Mouse (Mus musculus) embryonic facial prominence, embryonic 15.5 days (tissue): ENCODE measurements at regions not wholly inside any gene's neighbourhood (a gene's known extent, or its start where the extent isn't known, plus 50 kb on each side); places are given as distances from the start of the nearest gene placed in this dataset.

Experiments
- ATAC-seq: fragments of 200-750 bp; cut with Nextera tagmentation; 2 replicates; pipeline ENCODE4 v1.8.0; 2017; ENCODE audit warnings: low read depth, moderate TSS enrichment; ENCODE audit not compliant: insufficient number of reproducible peaks, low FRiP score, low TSS enrichment
- H3K27ac ChIP-seq: fragments of 300-500 bp; sonication (generic); replicated peaks from 2 replicates; pipeline ENCODE4 v1.5.1; 2015; ENCODE audit warnings: mild to moderate bottlenecking, inconsistent platforms
- H3K27me3 ChIP-seq: fragments of 300-500 bp; sonication (generic); 2 replicates; pipeline ENCODE4 v1.6.1; 2015; ENCODE audit warnings: inconsistent platforms
- H3K36me3 ChIP-seq: fragments of 300-500 bp; sonication (generic); 2 replicates; pipeline ENCODE4 v1.6.1; 2015; ENCODE audit warnings: mild to moderate bottlenecking, inconsistent platforms
- H3K4me1 ChIP-seq: fragments of 300-500 bp; sonication (generic); 2 replicates; pipeline ENCODE4 v1.6.1; 2015; ENCODE audit warnings: inconsistent platforms
- H3K4me2 ChIP-seq: fragments of 300-500 bp; sonication (generic); replicated peaks from 2 replicates; pipeline ENCODE4 v1.6.1; 2015; ENCODE audit warnings: mild to moderate bottlenecking, inconsistent platforms
- H3K4me3 ChIP-seq: fragments of 300-500 bp; sonication (generic); replicated peaks from 2 replicates; pipeline ENCODE4 v1.5.1; 2015; ENCODE audit warnings: mild to moderate bottlenecking, inconsistent platforms
- H3K9ac ChIP-seq: fragments of 300-500 bp; sonication (generic); 2 replicates; pipeline ENCODE4 v1.6.1; 2015; ENCODE audit warnings: inconsistent platforms
- H3K9me3 ChIP-seq: fragments of 300-500 bp; sonication (generic); replicated peaks from 2 replicates; pipeline ENCODE4 v1.6.1; 2016; ENCODE audit warnings: inconsistent platforms
- WGBS: fragments of 180-500 bp; shearing (Covaris S2); methylation state at CpG from one replicate; pipeline ENCODE4 v1.1.7; 2015; 5-methylcytosine and 5-hydroxymethylcytosine counted together

DNA sequence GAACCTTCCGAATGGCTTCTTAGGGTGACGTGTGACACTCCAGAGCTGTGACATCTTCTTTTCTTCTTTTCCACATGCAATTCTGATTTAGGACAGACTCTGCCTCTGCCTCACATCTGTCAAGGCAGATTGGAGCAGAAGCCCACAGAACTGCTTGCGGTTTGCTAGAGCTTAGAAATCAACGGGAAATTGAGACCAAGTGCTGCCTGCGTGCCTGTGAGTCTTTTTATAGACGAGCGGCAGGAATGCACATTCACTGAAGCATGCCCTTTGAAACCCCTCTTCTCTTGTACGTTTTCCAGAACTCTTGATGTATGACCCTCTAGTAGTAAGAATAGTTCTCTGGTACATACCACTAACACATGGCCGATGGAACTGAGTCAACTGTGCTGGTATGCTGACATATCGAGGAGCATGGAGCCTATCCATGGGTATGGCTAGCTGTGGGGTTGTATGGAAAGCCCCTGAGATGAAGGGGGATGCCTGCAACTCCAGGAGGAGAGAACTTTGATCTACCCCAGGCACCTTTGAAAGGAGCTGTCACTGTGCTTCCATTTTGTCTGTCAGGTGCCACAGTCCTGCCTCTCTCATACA is 552.2 kb upstream of the Adamts16 start:
- Histone ChIP-seq H3K27me3 (no peaks in the 10 kb centered on the region), H3K4me2 (no peak overlapping the region), H3K4me3 (no peak overlapping the region), H3K36me3 (no peaks in the 10 kb centered on the region), H3K4me1 (peaks cover 8% of the 10 kb centered on the region; the same call in 1 of the 2 replicates), H3K27ac (peak overlapping the region; percentile 39; the same call in 1 of the 2 replicates), H3K9ac (no peak overlapping the region), H3K9me3 (no peaks in the 10 kb centered on the region)
- ATAC-seq, result peak; percentile 70
- 41% methylated on average over 10 of the region's 10 CpGs for WGBS

DNA sequence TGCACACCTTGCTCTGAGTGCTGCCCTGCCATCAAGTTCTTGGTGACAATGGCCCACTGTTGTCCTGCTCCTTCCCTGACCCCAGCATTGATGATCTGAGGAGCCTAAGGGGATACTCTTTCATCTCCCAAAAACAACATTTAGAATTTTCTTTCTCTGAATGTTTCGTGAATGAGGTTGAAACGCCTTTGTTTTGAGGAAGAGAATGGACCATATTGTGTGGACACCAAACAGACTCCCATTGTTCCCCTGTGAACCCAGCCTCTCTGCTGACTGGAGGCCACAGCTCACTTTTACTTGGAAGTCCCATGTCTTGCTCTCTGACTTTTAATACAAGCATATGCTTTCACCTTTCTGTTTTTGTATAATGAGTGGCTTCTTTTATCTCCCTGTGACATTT is 537.0 kb upstream of the Adamts16 start:
- H3K36me3 ChIP-seq, result no peaks in the 10 kb centered on the region
- no peak overlapping the region for H3K4me3 ChIP-seq
- WGBS, result 44% methylated on average over 2 of the region's 2 CpGs
- no peak overlapping the region for H3K4me2 ChIP-seq
- H3K4me1 ChIP-seq, result peaks cover 2% of the 10 kb centered on the region; the same call in 1 of the 2 replicates
- H3K27me3 ChIP-seq, result no peaks in the 10 kb centered on the region
- ATAC-seq, result no peak
- no peak overlapping the region for H3K9ac ChIP-seq
- H3K9me3 ChIP-seq, result no peaks in the 10 kb centered on the region
- H3K27ac ChIP-seq, result no peak overlapping the region

DNA sequence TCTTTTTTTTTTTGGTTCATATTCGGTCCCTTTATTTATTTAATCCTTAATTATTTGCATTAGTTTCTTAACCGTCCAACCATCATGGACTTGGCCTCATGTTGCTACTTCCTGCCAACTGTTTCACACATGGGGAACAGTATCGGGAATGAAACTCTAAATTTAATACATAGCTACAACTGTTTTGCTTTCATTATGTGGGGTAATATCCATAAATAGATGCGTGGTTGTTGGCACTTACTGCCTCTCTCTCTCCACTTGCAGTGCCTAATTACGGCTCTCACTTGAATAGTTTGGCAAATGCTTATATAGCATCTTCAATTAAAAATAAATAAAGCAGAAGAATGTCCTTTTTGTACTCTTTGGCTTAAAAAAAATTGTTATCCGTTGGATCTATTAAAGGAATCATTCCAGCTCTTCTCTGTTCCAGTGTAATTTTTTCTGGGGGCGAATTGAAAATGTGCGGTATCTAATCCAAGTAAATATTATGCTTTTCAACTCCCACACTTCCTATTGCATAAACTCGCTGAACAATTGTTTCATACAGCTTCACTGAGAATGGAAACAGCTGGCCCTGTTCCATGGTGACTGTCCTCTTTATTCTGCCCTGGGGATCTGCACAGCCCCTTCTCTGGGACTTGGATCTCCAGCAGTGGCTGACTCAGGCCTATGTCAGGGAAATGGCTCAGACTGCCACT is 534.4 kb upstream of the Adamts16 start:
- WGBS, result 31% methylated on average over 9 of the region's 9 CpGs
- H3K36me3 ChIP-seq, result no peaks in the 10 kb centered on the region
- peak overlapping the region; percentile 25; the same call in 1 of the 2 replicates for H3K27ac ChIP-seq
- ATAC-seq, result 0 out of 2 replicates have a peak, but pooled peaks have one; percentile 47
- no peak overlapping the region for H3K4me3 ChIP-seq
- H3K4me1 ChIP-seq, result peaks cover 3% of the 10 kb centered on the region; the same call in 1 of the 2 replicates
- no peak overlapping the region for H3K4me2 ChIP-seq
- no peaks in the 10 kb centered on the region for H3K9me3 ChIP-seq
- H3K9ac ChIP-seq, result no peak overlapping the region
- no peaks in the 10 kb centered on the region for H3K27me3 ChIP-seq

DNA sequence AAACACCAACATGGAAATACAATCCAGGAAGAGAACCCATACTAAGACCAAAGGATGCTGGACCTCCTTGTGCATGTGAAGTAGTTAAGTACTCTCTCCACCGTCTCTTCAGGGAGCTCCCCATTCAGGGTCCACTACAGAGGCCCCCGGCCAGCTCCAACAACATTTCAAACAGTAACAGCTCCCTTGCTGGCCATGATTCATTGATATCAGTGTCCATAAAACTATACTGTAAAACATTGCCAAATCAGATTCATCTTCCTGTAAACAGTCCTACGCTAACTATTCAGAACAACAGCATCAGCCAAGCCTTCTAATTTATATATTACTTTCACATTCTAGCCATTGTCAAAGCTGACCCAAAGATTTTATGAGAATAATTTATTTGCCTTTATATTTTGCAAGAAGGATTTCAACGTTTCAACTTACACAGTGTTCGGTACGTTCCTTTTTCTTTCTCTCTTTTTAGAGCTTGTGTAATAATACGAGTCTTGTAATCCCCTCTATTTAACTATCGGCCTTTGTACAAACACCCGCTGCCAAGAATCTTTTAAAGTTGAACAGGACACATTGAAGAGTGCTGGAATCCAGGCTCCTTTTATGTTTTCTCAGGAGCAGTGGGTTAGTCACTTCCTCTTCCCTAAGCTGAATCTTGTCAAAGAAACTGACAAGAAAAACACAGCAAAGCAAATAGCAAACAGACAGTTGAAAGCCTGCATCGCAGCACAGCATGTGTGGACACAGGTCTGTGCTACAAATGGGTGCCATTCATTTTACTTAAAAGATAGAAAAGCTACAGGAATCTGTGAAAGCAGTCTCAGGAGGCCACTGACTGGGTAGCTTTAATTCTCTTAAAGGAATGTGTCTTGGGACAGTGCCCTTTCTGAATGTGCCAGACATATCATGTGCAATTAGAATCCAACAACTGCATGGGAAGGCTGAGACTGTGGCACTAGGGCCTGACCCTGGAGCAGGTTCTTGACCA is 531.4 kb upstream of the Adamts16 start:
- no peaks in the 10 kb centered on the region for H3K27me3 ChIP-seq
- H3K4me3 ChIP-seq, result no peak overlapping the region
- peaks cover 3% of the 10 kb centered on the region; the same call in 1 of the 2 replicates for H3K4me1 ChIP-seq
- 0 out of 2 replicates have a peak overlapping the region, but pooled peaks have one; percentile 34 for H3K27ac ChIP-seq
- no peak for ATAC-seq
- H3K9me3 ChIP-seq, result no peaks in the 10 kb centered on the region
- no peak overlapping the region for H3K9ac ChIP-seq
- 45% methylated on average over 10 of the region's 10 CpGs for WGBS
- H3K4me2 ChIP-seq, result no peak overlapping the region
- H3K36me3 ChIP-seq, result no peaks in the 10 kb centered on the region

- Histone ChIP-seq H3K9me3 (no peaks in the 10 kb centered on the region), H3K27me3 (no peaks in the 10 kb centered on the region), H3K4me2 (no peak overlapping the region), H3K4me3 (no peak overlapping the region), H3K9ac (no peak overlapping the region), H3K27ac (no peak overlapping the region), H3K36me3 (no peaks in the 10 kb centered on the region), H3K4me1 (peaks cover 3% of the 10 kb centered on the region; the same call in 1 of the 2 replicates)
- 78% methylated on average over 3 of the region's 3 CpGs for WGBS
- no peak for ATAC-seq
These were observed 528.2 kb upstream of the Adamts16 start for GRCm38 (mm10) chr13:71369832-71370231.

DNA sequence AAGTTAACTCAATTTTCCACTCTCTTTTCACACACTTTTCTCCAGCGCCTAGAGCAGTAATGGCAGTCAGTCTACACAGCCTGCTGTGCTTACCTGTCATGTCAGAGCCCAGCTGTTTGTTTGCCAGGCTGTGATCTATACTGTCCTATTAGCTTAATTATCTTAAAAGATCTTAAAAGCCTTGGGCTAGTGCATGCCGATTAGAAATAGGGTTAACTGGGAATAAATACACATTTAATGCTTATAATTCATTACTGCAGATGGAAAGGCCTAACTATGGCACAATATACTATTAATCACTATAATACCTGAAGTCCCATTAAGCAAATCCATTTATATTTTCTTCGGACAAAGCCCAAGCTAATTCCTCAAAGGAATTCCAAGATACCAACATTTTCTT is 523.6 kb upstream of the Adamts16 start:
- Histone ChIP-seq H3K4me3 (no peak overlapping the region), H3K9ac (no peak overlapping the region), H3K4me1 (no peaks in the 10 kb centered on the region), H3K27ac (no peak overlapping the region), H3K4me2 (no peak overlapping the region), H3K9me3 (no peaks in the 10 kb centered on the region), H3K36me3 (no peaks in the 10 kb centered on the region), H3K27me3 (no peaks in the 10 kb centered on the region; the same call in 1 of the 2 replicates)
- 70% methylated on average over 3 of the region's 3 CpGs for WGBS
- ATAC-seq, result no peak

- no peak overlapping the region for H3K9ac ChIP-seq
- no peaks in the 10 kb centered on the region for H3K4me1 ChIP-seq
- H3K36me3 ChIP-seq, result no peaks in the 10 kb centered on the region
- no peaks in the 10 kb centered on the region for H3K9me3 ChIP-seq
- H3K4me3 ChIP-seq, result no peak overlapping the region
- H3K27me3 ChIP-seq, result no peaks in the 10 kb centered on the region; the same call in 1 of the 2 replicates
- 66% methylated on average over 5 of the region's 5 CpGs for WGBS
- H3K27ac ChIP-seq, result no peak overlapping the region
- H3K4me2 ChIP-seq, result no peak overlapping the region
- no peak for ATAC-seq
These were observed 520.7 kb upstream of the Adamts16 start for GRCm38 (mm10) chr13:71362311-71362710.

DNA sequence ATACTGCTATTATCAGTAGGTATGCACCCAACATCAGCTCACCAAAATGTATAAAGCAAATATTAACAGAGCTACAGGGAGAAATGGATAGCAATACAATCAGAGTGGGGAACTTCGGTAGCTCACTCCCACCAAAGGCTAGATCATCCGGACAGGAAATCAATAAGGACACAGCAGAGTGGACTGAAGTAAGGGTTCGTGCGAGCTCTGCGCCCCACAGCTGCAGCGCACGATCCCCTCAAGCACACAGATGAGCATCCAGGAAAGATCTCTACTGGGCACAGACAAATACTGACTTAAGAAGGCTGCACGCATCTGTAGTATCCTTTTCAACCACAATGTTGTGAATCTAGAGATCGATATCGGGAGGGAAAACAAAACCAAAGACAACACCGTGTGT is 517.5 kb upstream of the Adamts16 start:
- WGBS, result 79% methylated on average over 11 of the region's 11 CpGs
- Histone ChIP-seq H3K4me2 (no peak overlapping the region), H3K27me3 (no peaks in the 10 kb centered on the region; the same call in 1 of the 2 replicates), H3K36me3 (no peaks in the 10 kb centered on the region), H3K9me3 (no peaks in the 10 kb centered on the region), H3K4me1 (no peaks in the 10 kb centered on the region), H3K4me3 (no peak overlapping the region), H3K9ac (no peak overlapping the region), H3K27ac (no peak overlapping the region)
- no peak for ATAC-seq

DNA sequence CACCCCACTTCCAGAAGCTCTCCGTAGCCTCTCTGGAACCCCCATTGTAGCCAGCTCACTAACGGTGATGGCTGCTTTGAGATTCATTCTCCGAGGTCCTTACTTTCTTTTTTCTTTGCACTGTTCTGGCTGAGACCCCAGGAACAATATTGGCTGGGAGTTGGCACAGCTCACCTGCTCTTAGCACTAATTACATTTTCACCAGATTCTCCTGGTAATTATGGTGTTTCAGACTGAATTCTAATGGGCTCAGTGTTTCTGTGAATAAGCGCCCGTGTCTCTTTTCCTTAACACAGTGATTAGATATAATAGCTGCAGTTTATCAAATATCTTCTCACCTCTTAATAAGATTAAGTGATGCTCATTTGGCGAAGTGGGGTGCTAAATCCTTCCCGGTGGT is 509.2 kb upstream of the Adamts16 start:
- Histone ChIP-seq H3K4me2 (no peak overlapping the region), H3K36me3 (no peaks in the 10 kb centered on the region)
- no peak for ATAC-seq

GRCm38 (mm10) chr13:71342921-71343320 is 501.3 kb upstream of the Adamts16 start:
- no peak overlapping the region for H3K9ac ChIP-seq
- no peaks in the 10 kb centered on the region for H3K4me1 ChIP-seq
- 70% methylated on average over 1 of the region's 1 CpGs for WGBS
- no peak overlapping the region for H3K4me2 ChIP-seq
- H3K27ac ChIP-seq, result no peak overlapping the region
- no peak for ATAC-seq
- H3K9me3 ChIP-seq, result no peaks in the 10 kb centered on the region
- H3K27me3 ChIP-seq, result no peaks in the 10 kb centered on the region
- H3K36me3 ChIP-seq, result no peaks in the 10 kb centered on the region
- no peak overlapping the region for H3K4me3 ChIP-seq

More for the DNA sequence above, 509.2 kb upstream of the Adamts16 start:
- no peak overlapping the region for H3K9ac ChIP-seq
- no peaks in the 10 kb centered on the region for H3K4me1 ChIP-seq
- no peak overlapping the region for H3K27ac ChIP-seq
- 77% methylated on average over 7 of the region's 7 CpGs for WGBS
- no peaks in the 10 kb centered on the region for H3K27me3 ChIP-seq
- no peaks in the 10 kb centered on the region for H3K9me3 ChIP-seq
- no peak overlapping the region for H3K4me3 ChIP-seq

DNA sequence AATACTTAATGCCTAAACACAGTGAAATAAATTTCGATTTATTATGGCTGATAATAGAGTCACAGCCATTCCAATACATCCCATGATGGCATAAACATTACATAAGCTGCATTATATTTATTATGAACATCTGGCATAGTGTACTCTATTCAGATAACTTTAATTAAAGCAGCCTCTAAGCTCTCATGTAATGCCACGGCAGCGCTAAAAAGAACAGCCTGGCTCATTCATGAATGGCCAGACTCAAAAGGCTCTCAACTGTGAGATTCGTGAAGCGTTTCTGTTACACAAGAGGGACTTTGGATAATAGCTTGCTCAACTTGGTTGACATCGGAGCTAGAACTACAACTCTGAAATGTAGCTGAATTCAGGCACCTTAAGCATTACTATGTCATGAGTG is 497.1 kb upstream of the Adamts16 start:
- ATAC-seq, result no peak
- no peaks in the 10 kb centered on the region for H3K9me3 ChIP-seq
- WGBS, result 70% methylated on average over 6 of the region's 6 CpGs
- H3K27me3 ChIP-seq, result no peaks in the 10 kb centered on the region
- no peaks in the 10 kb centered on the region for H3K36me3 ChIP-seq
- H3K4me1 ChIP-seq, result no peaks in the 10 kb centered on the region
- H3K4me2 ChIP-seq, result no peak overlapping the region
- H3K9ac ChIP-seq, result no peak overlapping the region
- no peak overlapping the region for H3K4me3 ChIP-seq
- no peak overlapping the region for H3K27ac ChIP-seq
